Mouse (Mus musculus): ENCODE data around the gene Rpl27. TPM values are rescaled to one million over a fixed set of nuclear protein-coding genes. Genes with fewer than 3 reads are reported as not detected.

The Rpl27 gene
- polyA plus RNA-seq (2016; fragmentation: Nextera tagmentation; extraction: Ambion mirVana) = 310 and 319 TPM in 2 replicates

DNA sequence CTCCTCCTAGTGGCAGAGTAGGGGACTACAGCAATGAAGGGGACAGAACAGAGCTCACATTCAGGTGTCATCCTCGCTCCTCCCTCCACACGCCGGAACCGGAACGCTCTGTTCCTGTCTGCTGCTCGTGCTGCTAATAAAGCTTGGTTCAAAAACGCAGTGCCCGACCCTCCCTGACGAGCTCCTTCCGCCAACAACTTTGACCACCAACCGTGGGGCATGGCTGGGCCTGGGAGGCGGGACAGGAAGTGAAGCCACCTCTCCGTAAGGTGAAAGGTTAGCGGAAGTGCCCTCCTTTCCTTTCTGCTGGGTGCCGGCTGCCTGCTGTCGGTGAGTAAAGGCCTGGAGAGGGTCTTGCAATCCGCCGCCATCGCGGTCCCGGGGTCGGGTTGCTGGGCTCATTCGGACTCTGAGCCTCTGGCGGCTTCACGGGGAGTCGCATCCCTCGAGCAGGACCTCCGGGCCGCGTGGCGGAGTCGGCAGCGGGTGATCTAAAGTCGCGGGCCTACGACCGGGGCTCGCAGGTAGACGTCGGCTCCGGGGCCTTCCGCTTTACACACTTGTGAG, at the start of gene Rpl27:
Rpl27 (plus strand) TSS at position 172 of the 567 bp plus-strand sequence.
- H3K27ac ChIP-seq (replicated peaks) = peak within 1 kb of the TSS; percentile 93
- H3K9ac ChIP-seq (replicated peaks) = peak within 1 kb of the TSS; percentile 94
- H3K36me3 ChIP-seq = peaks cover 28% of the 10 kb centered on the region
- peak within 1 kb of the TSS; percentile 98 for H3K4me2 ChIP-seq (replicated peaks)
- WGBS = under 1% methylated on average over 42 of the region's 42 CpGs
- ATAC-seq (ENCODE audit: low FRiP score, low read depth) = peak; percentile 99
- H3K4me1 ChIP-seq = peaks cover 13% of the 10 kb centered on the region
- H3K27me3 ChIP-seq = no peaks in the 10 kb centered on the region
- H3K4me3 ChIP-seq = peak within 1 kb of the TSS; percentile 77
- H3K9me3 ChIP-seq = no peaks in the 10 kb centered on the region

DNA sequence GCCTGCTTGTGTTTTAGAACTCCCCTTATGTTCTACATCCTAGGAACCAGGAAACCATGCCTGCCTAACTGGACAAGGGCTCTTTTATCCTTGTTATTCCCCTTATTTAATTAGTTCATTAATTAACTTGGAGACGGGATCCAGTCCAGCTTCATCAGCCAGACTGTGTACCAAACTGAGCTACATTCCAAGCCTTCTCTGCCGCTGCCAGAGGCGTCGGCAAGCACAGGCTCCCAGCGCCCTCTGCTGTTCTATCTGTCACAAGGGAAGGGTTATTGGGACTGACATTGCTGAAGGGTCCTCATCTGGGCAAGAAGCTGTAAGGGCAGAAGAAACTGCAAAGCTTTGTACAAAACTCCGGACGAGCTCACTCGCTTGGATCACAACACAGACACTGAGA, 47.0 kb upstream of the Rpl27 start:
- Histone ChIP-seq H3K27ac (replicated peaks) (no peak overlapping the region), H3K4me1 (no peaks in the 10 kb centered on the region), H3K4me2 (replicated peaks) (no peak overlapping the region), H3K27me3 (no peaks in the 10 kb centered on the region; the same call in 1 of the 2 replicates), H3K36me3 (no peaks in the 10 kb centered on the region), H3K4me3 (no peak overlapping the region), H3K9me3 (no peaks in the 10 kb centered on the region), H3K9ac (replicated peaks) (no peak overlapping the region)
- 8% methylated on average over 8 of the region's 8 CpGs for WGBS
- no peak for ATAC-seq (ENCODE audit: low FRiP score, low read depth)

DNA sequence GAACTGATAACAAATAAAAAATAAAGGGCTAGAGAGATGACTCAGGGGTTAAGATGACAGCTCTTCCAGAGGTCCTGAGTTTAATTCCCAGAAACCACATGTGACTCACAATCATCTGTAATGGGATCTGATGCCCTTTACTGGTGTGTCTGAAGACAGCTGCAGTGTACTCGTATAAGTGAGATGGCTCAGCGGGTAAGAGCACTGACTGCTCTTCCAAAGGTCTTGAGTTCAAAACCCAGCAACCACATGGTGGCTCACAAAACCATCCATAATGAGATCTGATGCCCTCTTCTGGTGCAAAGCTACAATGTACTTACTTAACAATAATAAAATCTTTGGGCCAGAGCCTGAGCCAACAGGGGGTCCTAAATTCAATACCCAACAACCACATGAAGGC, 26.8 kb upstream of the Rpl27 start:
- 89% methylated on average over 2 of the region's 2 CpGs for WGBS
- Histone ChIP-seq H3K4me1 (peaks cover 7% of the 10 kb centered on the region), H3K4me3 (no peak overlapping the region), H3K9me3 (no peaks in the 10 kb centered on the region), H3K4me2 (replicated peaks) (no peak overlapping the region), H3K27ac (replicated peaks) (no peak overlapping the region), H3K27me3 (no peaks in the 10 kb centered on the region), H3K36me3 (peaks cover 38% of the 10 kb centered on the region), H3K9ac (replicated peaks) (no peak overlapping the region)
- no peak for ATAC-seq (ENCODE audit: low FRiP score, low read depth)

DNA sequence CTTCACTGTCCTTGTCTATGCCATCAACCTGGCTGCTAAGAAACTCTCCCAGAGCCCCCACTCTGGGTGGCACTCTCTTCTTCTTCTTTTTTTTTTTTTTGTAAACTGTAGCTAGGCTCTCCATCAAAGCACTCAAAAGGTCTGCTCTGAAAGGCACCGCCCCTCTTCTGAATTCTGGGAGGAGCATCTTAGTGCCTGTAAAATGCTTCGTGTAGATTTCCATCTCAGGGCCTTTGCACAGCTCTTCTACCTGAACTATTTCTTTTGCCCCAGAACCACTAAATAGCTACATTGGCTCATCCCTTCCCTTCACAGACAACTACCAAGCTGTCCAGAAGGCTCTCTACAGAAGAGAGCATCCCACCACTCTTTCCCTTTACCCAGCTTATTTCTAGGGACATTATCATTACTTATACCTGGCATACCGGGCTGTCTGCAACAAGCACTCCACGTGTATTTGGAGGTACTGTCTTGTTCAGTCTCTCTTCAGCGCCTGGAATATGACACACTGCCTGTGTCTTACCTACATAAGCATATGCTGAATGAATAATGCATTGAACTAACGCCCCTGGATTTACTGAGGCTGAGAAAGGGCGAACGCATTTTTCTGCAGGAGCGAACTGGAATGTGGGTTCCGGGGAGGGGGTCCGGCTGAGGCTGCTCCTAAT, 25.5 kb upstream of the Rpl27 start:
- Histone ChIP-seq H3K4me3 (peak overlapping the region; percentile 86), H3K27ac (replicated peaks) (peak overlapping the region; percentile 76), H3K4me2 (replicated peaks) (peak overlapping the region; percentile 89), H3K9ac (replicated peaks) (peak overlapping the region; percentile 85), H3K4me1 (peaks cover 7% of the 10 kb centered on the region), H3K9me3 (no peaks in the 10 kb centered on the region), H3K36me3 (peaks cover 25% of the 10 kb centered on the region), H3K27me3 (no peaks in the 10 kb centered on the region)
- peak; percentile 16; the same call in 1 of the 2 replicates for ATAC-seq (ENCODE audit: low FRiP score, low read depth)
- WGBS = 3% methylated on average over 11 of the region's 11 CpGs

DNA sequence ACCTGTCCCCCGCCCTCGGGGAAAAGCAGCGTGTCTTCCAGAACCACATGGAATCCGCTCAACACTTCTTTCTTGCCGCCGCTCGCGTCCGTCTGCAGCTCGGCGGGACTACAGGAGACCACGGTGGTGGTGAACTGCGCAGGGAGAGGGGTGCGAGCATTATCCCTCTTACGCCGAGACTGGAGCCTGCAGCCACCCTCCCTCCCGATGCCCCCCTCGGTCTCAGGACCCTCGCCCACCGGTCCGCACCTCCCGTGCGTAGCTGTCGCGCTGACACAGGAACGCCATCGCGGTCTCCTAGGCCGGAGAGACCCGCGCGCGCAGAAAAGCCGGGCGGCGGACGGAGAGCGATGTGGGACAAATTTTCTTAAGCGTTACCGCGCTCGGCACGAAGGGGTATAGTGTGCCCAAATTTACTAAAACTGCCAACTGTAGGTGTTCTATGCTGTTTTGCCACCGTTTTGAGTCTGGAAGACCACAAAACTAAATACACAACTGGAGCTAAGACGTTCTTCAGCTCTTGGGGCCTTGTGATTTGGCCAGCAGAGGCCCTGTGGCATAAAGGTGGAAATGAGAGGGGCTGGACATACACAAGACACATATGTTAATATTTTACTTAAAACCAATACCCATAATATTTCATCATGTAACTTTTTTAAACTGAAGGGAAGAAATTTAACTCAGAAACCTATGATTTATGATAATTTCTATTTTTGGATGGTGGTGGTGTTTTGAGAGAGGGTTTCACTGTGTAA, 24.8 kb upstream of the Rpl27 start, which contains the start of gene Aarsd1:
Aarsd1 (minus strand) TSS at position 515 of the 755 bp plus-strand sequence.
- WGBS = 0% methylated on average over 45 of the region's 45 CpGs
- peak; percentile 72 for ATAC-seq (ENCODE audit: low FRiP score, low read depth)

DNA sequence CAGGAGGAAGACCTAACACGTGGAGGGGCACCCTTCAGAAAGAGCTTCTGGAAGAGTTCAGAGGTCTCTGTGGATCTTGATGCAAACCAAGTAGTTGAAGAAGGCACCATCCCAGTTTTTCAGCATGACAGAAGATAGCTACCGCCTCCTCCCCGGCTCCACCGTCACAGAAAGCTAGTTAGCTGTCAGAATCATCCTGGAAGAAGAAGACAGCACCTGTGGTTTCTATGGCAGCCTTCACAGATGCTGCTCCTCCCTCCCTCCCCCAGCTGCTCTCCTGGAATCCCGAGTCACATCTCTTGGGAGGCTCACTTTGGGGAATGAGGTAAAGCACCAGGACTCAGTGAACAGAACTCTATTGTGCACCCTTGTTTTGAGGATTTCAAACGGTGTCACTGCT, 23.1 kb upstream of the Rpl27 start:
- WGBS = 59% methylated on average over 6 of the region's 6 CpGs
- Histone ChIP-seq H3K9ac (replicated peaks) (no peak overlapping the region), H3K9me3 (no peaks in the 10 kb centered on the region), H3K4me1 (peaks cover 8% of the 10 kb centered on the region), H3K4me3 (no peak overlapping the region), H3K36me3 (peaks cover 1% of the 10 kb centered on the region; the same call in 1 of the 2 replicates), H3K27ac (replicated peaks) (no peak overlapping the region), H3K27me3 (no peaks in the 10 kb centered on the region; the same call in 1 of the 2 replicates), H3K4me2 (replicated peaks) (no peak overlapping the region)
- no peak for ATAC-seq (ENCODE audit: low FRiP score, low read depth)

More for the DNA sequence above, 24.8 kb upstream of the Rpl27 start, which contains the start of gene Aarsd1:
- peaks cover 18% of the 10 kb centered on the region for H3K36me3 ChIP-seq
- H3K4me3 ChIP-seq = peak within 1 kb of the TSS; percentile 86
- H3K4me2 ChIP-seq (replicated peaks) = peak within 1 kb of the TSS; percentile 89
- H3K4me1 ChIP-seq = peaks cover 7% of the 10 kb centered on the region
- peak within 1 kb of the TSS; percentile 85 for H3K9ac ChIP-seq (replicated peaks)
- H3K9me3 ChIP-seq = no peaks in the 10 kb centered on the region
- no peaks in the 10 kb centered on the region for H3K27me3 ChIP-seq
- peak within 1 kb of the TSS; percentile 76 for H3K27ac ChIP-seq (replicated peaks)

DNA sequence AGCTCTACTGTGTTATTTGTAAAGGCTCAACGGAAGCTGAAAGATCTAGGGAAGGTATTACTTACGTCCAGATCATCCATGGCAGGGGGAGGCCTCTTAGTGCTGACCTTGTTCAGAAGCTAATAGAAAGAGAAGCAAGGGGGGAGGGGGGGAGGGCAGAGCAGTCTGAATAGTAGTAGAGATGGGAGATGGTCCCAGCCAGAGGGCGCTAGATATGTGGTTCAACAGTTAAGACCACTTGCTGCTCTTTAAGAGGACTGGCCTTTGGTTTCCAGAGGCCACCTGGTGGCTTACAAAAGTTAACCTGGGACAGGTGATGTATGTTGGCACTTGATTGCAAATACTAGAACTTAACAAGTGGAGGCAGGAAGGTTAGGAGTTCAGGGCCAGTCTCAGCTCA, 22.5 kb upstream of the Rpl27 start:
- H3K9me3 ChIP-seq = no peaks in the 10 kb centered on the region
- ATAC-seq (ENCODE audit: low FRiP score, low read depth) = no peak
- no peak overlapping the region for H3K27ac ChIP-seq (replicated peaks)
- no peak overlapping the region for H3K4me2 ChIP-seq (replicated peaks)
- 14% methylated on average over 3 of the region's 3 CpGs for WGBS
- H3K27me3 ChIP-seq = no peaks in the 10 kb centered on the region; the same call in 1 of the 2 replicates
- H3K4me1 ChIP-seq = peaks cover 14% of the 10 kb centered on the region
- no peaks in the 10 kb centered on the region for H3K36me3 ChIP-seq
- no peak overlapping the region for H3K9ac ChIP-seq (replicated peaks)
- no peak overlapping the region for H3K4me3 ChIP-seq

DNA sequence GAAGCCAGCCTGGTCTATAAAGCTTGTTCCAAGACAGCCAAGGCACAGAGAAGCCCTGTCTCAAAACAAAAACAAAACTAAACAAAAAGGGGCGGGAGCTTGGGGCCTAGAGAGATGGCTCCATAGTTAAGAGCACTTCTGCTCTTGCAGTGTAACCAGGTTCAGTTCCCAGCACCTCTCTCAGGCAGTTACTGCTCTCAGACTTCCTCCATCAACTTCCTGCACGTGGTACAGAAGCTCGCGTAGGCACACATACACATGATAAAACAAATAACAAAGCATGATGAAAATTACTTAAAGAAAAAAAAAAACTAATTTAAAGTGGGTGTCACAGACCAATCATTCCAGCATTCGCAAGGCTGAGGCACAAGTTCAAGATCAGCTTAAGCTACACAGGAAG, 21.9 kb upstream of the Rpl27 start:
- Histone ChIP-seq H3K9me3 (no peaks in the 10 kb centered on the region), H3K36me3 (no peaks in the 10 kb centered on the region), H3K4me2 (replicated peaks) (no peak overlapping the region), H3K27me3 (no peaks in the 10 kb centered on the region; the same call in 1 of the 2 replicates), H3K27ac (replicated peaks) (no peak overlapping the region), H3K9ac (replicated peaks) (no peak overlapping the region), H3K4me1 (peaks cover 15% of the 10 kb centered on the region), H3K4me3 (no peak overlapping the region)
- no peak for ATAC-seq (ENCODE audit: low FRiP score, low read depth)
- 92% methylated on average over 5 of the region's 5 CpGs for WGBS

DNA sequence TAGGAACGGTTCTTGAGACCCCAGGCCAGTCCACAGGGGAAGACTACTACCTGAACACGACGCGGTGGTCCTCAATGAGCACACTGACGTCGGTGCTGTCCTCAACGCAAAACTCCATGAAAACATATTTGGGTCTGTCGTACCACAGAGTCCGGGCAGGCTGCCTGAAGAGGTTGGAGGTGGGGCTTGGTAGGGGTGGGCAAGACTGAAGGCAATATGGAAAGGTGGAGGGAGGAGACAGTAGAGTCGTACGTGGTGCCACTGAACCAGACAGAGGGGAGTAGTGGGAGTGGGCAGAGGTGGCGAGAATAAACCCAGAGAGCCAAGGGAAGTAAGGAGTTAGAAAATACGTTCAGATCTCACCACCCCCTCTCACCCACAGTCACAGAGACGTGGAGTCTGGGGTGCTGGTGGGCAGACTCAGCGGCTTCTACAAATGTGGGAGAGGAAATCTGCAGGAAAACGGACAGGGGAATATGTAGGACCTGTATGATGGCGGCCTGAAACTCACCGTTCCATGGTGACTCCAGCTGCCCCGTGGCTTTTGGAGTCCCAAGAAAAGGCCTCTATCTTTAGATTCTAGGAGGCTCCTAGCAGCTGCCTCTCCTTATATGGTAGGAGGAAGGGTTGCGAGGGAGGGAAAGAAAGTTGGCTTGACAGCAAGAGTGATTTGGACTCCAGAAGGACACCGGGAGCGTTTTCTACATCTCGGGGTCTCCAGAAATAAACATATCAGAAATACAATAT, 17.8 kb upstream of the Rpl27 start, which contains the start of gene Gm27029:
Gm27029 (minus strand) TSS at position 692 of the 747 bp plus-strand sequence.
- peak within 1 kb of the TSS; percentile 75 for H3K9ac ChIP-seq (replicated peaks)
- no peaks in the 10 kb centered on the region for H3K9me3 ChIP-seq
- H3K27me3 ChIP-seq = no peaks in the 10 kb centered on the region; the same call in 1 of the 2 replicates
- H3K36me3 ChIP-seq = peaks cover 4% of the 10 kb centered on the region
- H3K4me2 ChIP-seq (replicated peaks) = peak within 1 kb of the TSS; percentile 91
- peaks cover 24% of the 10 kb centered on the region for H3K4me1 ChIP-seq
- 8% methylated on average over 23 of the region's 23 CpGs for WGBS
- peak; percentile 17; the same call in 1 of the 2 replicates for ATAC-seq (ENCODE audit: low FRiP score, low read depth)
- peak within 1 kb of the TSS; percentile 83 for H3K4me3 ChIP-seq
- H3K27ac ChIP-seq (replicated peaks) = peak within 1 kb of the TSS; percentile 85

DNA sequence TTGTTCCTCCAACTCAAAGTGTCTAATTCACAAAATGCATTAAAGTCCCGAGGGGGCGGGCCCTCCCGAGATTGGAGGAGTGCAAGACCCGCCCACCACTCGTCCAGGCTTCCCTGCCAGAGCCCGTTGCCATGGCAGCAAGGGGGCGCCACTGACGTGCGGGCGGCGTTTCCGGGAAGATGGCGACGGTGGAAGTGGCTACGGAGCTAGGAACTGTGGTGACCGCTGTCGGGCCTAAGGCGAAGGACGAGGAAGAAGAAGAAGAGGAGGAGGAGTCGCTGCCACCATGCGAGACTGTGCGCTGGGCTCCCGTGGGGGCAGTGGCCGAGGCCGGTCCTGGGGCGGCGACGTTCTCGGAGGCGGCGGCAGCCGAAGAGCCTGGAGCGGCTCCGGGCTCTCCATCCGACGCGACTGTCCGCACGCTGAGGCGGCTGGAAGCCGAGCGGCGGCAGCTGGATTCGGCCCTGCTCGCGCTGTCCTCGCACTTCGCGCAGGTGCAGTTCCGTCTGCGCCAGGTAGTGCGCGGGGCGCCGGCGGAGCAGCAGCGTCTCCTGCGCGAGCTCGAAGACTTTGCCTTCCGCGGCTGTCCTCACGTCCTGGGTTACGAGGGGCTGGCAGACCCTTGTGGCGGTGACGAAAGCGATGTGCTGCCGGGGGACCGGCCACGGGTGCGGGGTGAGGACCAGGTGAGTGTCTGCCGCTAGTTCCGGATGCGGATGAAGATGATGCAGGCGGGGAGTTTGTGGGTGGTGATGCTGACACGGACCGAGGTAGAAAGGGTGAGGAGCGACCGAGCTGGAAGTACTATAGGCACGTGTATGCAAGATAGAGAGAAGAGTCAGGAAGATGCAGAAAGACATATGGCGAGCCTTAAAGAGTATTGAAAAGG, 16.9 kb upstream of the Rpl27 start, which contains the start of the genes Rundc1 and Ptges3l:
Rundc1 (plus strand) TSS at position 161 of the 889 bp plus-strand sequence.
Ptges3l (minus strand) TSS at position 409 of the 889 bp plus-strand sequence.
- ATAC-seq (ENCODE audit: low FRiP score, low read depth) = peak; percentile 94
- Histone ChIP-seq H3K27me3 (no peaks in the 10 kb centered on the region; the same call in 1 of the 2 replicates), H3K4me3 (peak within 1 kb of the TSS; percentile 83), H3K9me3 (no peaks in the 10 kb centered on the region), H3K27ac (replicated peaks) (peak within 1 kb of the TSS; percentile 85), H3K4me1 (peaks cover 24% of the 10 kb centered on the region), H3K9ac (replicated peaks) (peak within 1 kb of the TSS; percentile 75), H3K36me3 (peaks cover 13% of the 10 kb centered on the region), H3K4me2 (replicated peaks) (peak within 1 kb of the TSS; percentile 91)
- WGBS = under 1% methylated on average over 80 of the region's 81 CpGs
